Mouse (Mus musculus): ENCODE measurements around the gene Gm45208.

Gene Gm45208

DNA sequence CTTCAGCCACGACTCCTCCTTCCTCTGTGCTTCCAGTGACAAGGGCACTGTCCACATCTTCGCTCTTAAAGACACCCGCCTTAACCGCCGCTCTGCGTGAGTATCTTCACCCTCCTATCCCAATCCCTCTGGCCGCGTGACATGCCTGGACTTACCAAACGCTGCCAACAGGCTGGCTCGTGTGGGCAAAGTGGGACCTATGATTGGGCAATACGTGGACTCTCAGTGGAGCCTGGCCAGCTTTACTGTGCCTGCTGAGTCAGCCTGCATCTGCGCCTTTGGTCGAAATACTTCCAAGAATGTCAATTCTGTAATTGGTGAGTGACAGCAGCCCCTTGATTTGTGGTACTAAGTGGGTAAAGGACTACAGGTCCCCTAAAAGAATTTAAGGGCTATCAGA lies 5.1 kb downstream of the Gm45208 start:
- 84% methylated on average over 13 of the region's 13 CpGs for WGBS

DNA sequence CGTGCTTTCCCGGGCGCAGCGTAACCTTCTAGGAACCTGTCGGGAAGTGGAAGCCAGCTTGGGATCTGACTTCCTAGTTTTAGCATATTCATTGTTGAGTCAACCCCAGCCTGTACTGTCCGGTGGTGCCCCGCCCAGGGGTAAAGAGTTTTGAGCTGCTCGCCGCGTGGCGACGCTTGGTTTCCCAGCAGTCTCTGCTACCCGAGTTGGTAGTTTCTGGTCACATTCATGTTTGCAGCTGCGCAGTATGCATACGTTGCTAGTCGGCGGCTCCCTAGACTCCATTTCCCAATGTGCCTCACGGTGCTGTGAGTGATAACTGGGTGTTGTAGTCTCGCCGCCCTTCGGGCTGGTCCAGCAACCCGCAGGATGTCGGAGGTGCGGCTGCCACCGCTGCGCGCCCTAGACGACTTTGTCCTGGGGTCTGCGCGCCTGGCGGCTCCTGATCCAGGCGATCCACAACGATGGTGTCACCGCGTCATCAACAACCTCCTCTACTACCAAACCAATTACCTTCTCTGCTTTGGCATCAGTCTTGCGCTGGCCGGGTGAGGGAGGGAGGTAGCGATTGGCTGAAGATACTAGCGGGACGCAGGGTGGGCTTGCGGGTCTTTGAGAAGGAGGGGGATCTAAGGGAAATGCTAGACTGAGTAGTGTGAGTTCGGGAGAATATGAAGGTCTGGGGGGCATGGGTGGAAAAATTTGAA lies 6.3 kb downstream of the Gm45208 start, which contains the start of gene Praf2:
Praf2 (plus strand) TSS at position 225 of the 707 bp plus-strand sequence.
- 3% methylated on average over 42 of the region's 42 CpGs for WGBS

DNA sequence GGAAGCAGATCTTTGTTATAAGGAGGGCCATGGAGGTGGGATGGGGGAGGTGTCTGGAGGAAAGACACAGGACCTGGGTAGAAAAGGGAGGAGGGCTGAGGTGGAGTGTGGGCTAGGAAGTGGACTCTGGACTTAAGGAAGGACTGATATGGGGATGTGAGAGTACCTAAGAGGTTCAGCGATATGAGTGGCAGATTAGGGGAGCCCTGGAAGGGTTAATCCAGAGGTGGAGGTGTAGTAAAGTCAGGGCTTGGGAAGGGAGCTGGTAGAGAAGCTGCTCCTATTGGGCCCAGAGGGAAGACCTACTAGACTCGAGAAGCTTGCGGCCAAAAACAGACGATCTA lies 6.8 kb downstream of the Gm45208 start:
- 19% methylated on average over 4 of the region's 4 CpGs for WGBS

GRCm38 (mm10) chrX:7733571-7734156 lies 11.6 kb downstream of the Gm45208 start:
- WGBS: 57% methylated on average over 14 of the region's 26 CpGs

DNA sequence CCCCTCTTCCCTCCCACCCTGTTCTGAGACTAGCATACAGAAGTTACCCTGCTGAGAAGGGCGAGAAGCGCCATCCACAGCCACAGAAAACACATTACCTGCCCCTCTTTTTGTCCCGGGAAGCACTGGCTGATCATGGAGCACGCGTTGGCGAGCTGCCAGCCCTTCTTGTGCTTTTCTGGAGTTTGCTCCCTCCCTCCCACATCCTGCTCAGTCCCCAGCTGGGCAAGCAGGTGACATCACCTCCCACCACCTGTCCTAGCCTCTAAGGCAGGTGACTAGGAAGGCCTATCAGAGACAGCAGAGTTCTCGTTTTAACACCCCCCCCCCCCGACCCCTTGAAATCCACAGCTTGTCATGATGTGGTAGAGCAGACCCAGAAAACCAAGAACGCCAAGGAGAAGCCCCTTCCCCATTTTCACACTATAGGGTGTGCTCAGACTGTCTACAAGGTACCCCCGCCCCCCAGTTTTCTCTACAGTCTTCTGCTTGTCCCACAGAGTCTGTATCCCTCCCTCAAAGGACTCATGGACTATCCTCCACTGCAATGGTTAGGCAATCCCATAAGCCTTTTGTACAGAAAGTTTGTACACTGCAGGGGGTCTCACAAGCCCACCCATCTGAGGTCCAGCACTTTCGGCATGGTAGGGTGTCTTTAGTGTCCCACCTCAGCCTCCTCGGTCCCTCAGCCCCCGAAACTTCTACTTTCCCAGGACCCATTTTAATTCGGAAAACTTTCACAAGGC lies 17.5 kb downstream of the Gm45208 start:
- 66% methylated on average over 14 of the region's 14 CpGs for WGBS

DNA sequence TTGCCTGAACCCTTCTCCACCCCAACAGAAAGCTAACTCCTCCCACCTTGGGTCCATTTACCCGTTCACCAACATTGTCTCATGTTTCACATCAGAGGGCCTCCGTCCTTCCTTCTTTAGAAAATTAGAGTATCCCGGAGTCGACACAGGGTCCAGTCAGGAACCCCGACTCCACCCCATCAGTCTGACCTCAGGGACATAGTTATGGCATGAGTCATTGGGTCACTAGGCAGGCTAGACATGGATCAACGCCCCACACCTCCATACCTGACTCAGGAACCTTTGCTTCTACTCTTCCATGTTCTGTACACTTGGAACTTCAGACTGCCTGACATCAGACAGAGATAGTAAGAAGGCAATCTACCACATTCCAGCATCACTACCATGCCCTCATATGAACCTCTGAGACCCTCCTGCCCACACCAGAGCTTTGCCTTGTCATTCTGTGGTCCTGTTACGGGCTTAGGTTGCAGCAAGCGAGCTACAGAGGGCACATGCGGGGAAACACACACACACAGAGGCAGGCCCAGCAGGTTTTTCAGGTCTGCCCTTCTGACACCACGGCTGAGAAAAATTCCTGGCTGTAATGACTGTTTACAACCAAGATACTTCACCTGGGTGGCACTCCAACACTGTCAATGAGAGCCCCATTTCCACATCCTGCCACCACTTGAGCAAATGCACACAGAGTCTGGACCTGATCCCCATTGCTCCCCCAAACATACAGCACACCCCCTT lies 18.2 kb downstream of the Gm45208 start:
- 77% methylated on average over 10 of the region's 10 CpGs for WGBS

GRCm38 (mm10) chrX:7741103-7741502 lies 19.1 kb downstream of the Gm45208 start:
- WGBS: 69% methylated on average over 5 of the region's 5 CpGs

GRCm38 (mm10) chrX:7743470-7743869 lies 21.4 kb downstream of the Gm45208 start:
- WGBS: 40% methylated on average over 5 of the region's 5 CpGs

GRCm38 (mm10) chrX:7744940-7745339 lies 22.9 kb downstream of the Gm45208 start:
- 68% methylated on average over 1 of the region's 1 CpGs for WGBS

DNA sequence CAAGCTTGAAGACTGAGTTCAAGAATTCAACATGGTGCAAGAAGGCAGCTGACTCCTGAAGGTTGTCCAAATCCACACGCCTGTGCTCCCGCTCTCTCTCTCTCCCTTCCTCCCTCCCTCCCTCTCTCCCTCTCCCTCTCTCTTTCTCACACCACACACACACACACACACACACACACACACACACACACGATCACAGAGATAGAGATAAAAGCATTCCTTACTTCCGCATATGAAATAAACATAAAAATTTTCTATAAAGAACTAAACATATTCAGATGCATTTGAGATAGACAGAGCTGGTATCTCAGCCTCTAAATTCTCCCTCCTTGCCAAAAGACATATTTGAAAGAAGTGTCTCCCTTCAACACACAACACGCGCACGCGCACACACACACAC lies 23.4 kb downstream of the Gm45208 start:
- 69% methylated on average over 8 of the region's 8 CpGs for WGBS

DNA sequence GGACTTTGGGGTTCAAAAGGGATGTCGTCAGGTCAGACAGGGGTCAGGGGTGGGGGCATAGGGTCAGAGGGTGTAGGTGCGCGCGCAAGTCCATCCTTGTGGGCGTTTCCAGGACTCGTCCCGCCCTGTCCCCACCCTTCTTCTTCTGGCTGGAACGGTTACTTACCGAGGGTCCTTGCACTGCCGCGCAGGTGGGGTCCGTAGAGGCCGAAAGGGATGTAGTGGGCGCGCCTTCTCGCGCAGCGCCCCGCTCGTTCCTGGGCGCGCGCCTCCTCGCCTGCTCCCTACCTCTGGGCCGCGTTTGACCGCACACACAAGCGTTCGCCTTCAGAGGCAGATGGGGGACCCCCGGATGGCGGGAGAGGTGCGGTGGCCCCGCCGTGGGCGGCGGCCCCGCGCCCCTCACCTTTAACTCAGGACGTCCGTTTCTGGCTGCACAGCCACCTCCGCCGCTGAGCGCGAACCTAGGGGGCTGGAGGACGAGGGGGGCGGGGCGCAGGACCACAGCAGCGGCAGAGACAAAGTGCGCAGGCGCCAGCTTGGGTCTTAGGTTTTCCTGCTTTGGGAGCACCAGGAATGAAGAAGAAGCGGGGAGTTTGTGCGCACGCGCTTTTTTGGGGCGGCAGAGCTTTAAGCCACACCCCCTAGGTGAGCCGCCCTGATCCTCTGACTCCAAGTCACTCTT lies 28.5 kb downstream of the Gm45208 start, which contains the start of gene Ccdc120:
Ccdc120 (minus strand) TSS at position 474 of the 685 bp plus-strand sequence.
- 3% methylated on average over 35 of the region's 56 CpGs for WGBS

- WGBS: 9% methylated on average over 3 of the region's 3 CpGs
These were observed 31.6 kb downstream of the Gm45208 start for GRCm38 (mm10) chrX:7753627-7754026.

DNA sequence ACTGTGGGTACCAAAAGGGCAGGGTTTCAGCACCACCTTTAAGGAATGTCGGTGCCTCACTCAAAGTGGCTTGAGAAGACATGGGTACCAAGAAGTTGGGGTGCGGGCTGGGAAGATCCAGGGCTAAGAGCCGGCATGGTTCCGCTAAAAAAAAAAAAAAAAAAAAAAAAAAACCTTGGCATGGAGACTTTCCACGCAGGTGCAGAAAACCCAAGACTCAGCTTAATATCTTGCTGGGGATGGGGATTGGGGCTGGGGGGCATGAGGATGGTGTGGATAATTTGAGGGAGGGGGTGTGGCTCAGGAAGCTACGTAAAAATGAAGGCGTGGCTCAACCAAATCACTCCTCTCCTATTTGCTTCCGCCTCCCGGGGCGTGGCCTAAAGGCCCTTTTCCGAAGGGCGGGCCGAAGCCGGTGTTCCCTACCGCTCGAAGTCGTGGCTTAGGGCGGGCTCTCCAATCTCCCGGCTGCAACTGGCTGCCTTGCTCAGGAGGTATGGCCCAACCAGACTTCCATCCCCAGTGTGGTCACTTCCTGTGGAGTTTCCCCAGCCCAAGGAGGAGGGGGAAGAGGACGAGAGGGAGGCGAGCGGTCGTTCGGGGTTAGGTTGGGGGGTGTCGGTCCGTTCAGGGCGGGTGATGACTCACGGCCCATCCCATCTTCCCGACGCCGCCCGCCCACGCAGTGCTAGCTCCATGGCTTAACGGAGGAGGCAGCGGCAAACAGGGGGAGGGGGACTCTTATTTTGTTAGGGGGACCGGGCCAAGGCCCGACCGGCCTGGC lies 40.3 kb downstream of the Gm45208 start, which contains the start of gene Tfe3:
Tfe3 (plus strand) TSS at position 424 of the 784 bp plus-strand sequence.
- whole genome bisulfite sequencing: 2% methylated on average over 27 of the region's 38 CpGs

GRCm38 (mm10) chrX:7762921-7763197 lies 40.8 kb downstream of the Gm45208 start:
- WGBS: under 1% methylated on average over 21 of the region's 21 CpGs

GRCm38 (mm10) chrX:7763631-7764393 lies 41.8 kb downstream of the Gm45208 start:
- WGBS: 6% methylated on average over 22 of the region's 22 CpGs

- 10% methylated on average over 9 of the region's 9 CpGs for WGBS
These were observed 42.7 kb downstream of the Gm45208 start for GRCm38 (mm10) chrX:7764657-7765280.

DNA sequence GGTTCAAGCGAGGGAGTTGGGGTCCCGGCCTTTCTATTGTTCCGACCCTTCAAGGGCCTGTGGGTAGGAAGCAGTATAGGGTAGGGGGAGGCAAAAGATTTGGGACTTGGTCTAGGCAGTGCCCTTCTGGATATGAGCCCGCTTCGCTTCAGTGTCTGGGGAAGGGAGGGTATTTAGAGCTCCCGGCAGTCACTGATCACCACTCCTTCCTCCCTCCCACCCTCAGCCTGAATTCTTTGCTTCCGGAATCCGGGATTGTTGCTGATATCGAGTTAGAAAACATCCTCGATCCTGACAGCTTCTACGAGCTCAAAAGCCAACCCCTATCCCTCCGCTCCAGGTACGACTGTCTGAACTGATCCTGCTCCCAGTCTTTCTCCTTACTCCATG lies 43.2 kb downstream of the Gm45208 start:
- WGBS: 13% methylated on average over 12 of the region's 13 CpGs

GRCm38 (mm10) chrX:7765764-7766163 lies 43.7 kb downstream of the Gm45208 start:
- 7% methylated on average over 11 of the region's 11 CpGs for WGBS

DNA sequence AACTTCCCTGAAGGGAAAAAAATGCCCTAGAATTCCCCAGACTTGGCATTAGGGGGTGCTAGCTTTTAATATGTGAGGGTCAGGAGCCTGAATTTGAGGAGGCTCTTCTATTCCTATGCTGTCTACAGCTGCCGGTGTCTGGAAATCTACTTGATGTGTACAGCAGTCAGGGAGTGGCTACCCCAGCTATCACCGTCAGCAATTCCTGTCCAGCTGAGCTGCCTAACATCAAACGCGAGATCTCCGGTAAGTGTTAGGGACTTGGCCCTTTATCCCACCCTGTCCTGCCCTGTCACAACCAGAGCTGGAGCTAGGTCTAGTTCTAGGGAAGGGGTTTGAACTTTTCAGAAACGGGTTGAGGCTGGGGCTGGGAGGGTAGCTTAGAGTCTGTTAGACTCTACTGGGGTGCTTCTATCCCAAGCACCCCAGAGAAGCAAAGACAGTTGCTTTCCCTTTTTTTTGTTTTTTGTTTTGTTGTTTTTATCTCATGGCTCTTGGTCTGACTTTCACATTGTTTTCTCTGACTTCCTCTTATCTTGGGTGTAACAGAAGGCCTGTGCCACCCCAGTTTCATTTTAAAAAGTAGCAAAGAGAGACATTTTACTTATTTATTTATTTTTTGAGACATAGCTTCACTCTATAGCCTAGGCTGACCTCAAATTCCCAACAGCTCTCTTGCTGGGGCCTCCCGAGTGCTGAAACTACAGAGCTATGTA lies 47.4 kb downstream of the Gm45208 start:
- WGBS: 91% methylated on average over 7 of the region's 7 CpGs

All from cerebral cortex, adult 2 months (tissue).